Mouse (Mus musculus): ENCODE results near the gene 1600014C10Rik.

GRCm38 (mm10) chr7:38176056-38176455 lies 7.0 kb upstream of the 1600014C10Rik start:
- TF ChIP-seq CTCF (IDR thresholded peaks at IDR 0.05; ENCODE audit: borderline replicate concordance, insufficient read depth, low read depth, low read length) (no peak), POLR2A (IDR thresholded peaks at IDR 0.05; ENCODE audit: borderline replicate concordance, insufficient read depth, low read length) (no peak)
